Mouse (Mus musculus) lung, postnatal 36 days (tissue): ENCODE measurements around the gene Lgals9.
"Not testable (repeated sequence)": the region's sequence is repeated elsewhere in the genome, so short reads cannot be mapped to it uniquely, and the experiment has no call there.

ENCODE experiments used
- DNase-seq: peaks from one replicate; pipeline ENCODE4 v3.0.0; 2022; ENCODE audit warnings: mixed read lengths

The Lgals9 gene

GRCm38 (mm10) chr11:79006417-79006816, 21.7 kb upstream of the Lgals9 start:
- no peak for DNase-seq

GRCm38 (mm10) chr11:79005578-79006394, 21.0 kb upstream of the Lgals9 start:
- no peak for DNase-seq

DNA sequence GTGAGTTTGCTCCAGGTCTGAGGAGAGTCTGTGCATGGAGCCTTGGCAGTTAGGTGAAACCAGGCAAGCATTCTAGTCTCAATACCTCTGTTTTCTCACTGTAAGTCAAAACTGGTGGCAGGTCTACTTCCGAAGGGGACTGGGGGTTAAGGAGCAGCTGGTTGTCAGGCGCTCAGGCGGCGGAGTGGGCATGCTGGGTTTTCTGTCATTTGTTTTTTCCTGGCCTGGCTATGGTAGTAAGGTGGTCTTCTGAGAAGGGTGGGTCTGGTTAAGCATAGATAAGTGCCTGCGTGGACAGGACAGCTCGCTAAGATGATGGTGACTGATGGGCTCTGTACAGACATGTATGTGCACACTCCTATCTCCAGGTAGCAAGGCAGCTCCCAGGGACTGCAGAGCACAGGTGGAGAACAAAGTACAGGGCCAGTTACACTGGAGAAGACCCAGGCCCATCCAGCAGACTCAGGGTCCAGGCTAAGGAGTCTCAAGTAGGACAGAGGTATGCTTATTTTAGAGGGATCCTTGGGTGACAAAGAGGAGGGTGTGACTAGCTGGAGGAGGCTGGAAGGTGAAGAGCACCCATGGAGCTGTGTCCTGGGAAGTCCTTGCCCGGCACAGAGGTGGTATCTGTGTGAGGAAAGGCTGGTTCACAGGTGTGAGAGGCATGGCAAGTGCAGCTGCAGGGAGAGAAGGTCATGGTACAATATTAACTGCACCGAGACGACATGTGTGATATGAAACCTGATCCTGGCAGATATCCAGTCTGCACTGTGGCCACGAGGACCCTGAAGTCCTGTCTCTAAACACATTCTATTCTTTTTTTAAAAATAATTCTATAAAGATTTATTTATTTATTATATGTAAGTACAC, 19.3 kb upstream of the Lgals9 start:
- no peak for DNase-seq

DNA sequence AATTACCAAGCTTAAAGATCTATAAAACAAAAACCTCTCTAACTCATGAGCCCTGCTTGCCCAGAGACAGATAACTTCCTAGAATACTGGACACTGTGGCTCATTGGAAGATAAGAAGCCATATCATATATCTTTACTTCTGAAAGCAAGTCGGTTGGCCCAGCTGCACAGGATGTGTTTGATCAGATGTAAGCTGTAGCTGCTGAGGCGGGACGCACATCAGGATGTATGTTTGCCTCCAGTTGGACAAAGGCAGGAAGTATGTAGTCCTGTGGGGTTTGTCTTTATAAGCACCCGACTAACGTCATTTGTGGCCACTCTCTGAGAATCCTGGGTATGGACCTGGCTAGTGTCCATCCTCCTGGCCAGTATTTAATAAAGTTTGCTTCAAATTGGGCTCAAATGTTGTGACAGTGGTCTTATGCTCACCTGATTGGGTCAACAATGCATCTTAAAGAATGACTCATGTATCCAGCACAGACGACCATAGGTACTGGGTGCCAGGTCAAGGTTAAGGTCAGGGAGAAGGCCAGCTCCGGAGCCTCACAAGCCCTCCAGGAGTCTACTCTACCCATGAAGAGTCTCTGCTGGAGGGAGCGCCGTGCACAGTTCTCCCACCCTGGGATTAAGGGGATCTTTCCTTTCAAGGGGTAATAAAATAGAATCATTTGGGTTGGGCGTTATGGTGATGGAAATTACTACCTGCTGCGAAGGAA, 18.5 kb upstream of the Lgals9 start:
- peak; percentile 67 for DNase-seq

DNA sequence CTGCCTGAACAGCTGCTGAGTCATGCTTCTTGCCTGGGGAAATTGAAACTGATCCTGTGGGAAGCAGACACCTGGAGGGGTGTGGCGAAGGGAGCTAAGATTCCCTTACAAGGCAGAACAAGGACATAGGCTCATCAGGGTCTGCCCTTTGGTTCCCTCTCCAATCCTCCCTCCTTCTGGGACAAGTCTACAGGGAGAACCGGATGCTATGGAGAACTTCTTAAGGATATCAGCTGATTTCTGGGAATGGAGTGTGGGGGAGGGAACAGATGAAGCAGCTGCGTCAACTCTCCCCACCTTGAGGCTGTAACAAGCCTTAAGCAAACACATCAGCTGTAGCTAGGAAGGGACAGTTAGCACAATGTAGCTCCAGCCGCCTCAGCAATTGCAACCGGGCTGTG, 17.8 kb upstream of the Lgals9 start:
- peak; percentile 74 for DNase-seq

DNA sequence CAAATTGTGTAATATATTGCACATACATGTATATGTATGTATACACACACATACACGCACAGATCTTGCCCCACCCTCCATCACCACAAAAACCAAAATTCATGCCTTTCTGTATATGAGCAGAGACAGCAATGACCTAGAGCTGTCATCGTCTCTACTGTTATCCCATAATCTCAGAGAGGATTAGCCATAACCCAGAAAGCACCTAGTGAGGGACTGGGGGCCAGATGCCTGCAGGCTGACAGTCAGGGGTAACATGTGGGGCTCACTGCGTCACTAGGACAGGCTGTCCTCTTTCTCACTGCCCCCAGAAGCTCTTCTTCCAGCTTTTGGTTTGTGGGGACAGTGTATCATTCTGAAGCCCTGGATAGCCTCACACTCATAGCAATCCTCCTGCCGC, 17.1 kb upstream of the Lgals9 start:
- no peak for DNase-seq

DNA sequence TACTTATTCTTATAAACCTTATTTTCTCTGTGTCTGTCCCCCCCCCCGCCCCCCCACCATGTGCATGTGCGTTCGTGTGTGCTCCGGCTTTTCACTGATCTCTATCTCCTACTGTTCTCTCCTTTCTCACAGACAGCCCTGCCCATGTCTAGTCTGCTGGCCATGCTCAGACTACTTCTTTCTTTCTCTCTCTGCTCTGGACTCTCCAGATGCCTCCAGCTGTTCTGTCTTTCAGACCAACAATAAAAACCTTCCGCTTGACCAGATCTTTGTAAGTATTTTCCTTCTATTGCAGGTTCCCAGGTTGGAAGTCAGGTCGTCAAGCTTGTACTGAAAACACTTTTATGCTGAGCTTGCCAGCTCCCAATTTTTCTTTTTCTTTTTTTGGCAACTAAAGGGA, 14.4 kb upstream of the Lgals9 start:
- DNase-seq = no peak

DNA sequence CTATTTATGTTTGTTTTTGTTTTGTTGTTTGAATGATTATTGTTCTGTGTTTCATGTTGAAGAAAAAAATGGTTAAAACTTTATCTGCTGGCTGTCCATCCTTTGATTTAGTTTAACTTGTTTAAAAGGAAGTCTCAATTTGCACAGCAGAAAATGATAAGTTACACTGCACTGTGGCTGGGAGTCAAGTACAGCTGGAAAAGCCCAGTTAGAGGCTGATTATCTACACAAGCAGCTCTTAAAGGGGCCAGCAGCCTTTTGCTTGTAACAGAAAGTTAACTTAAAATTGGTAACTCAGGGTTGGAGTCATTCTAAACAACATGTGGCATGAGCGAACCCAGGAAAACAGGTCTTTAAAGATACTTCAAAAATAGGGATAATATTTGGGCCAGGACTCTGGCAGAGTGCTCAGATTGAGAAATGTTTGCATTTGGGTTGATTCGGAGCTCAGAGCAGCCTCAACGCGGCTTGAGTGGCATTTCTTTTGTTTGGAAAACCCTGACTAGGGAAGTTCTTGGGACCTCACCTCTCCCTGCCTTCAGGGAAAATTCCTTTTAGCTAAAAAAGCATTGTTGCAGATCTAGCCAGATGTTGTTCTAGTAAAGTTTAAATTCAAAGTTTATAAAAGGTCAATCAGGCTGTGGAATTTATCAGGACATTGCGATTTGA, 6.3 kb upstream of the Lgals9 start:
- peak; percentile 38 for DNase-seq

DNA sequence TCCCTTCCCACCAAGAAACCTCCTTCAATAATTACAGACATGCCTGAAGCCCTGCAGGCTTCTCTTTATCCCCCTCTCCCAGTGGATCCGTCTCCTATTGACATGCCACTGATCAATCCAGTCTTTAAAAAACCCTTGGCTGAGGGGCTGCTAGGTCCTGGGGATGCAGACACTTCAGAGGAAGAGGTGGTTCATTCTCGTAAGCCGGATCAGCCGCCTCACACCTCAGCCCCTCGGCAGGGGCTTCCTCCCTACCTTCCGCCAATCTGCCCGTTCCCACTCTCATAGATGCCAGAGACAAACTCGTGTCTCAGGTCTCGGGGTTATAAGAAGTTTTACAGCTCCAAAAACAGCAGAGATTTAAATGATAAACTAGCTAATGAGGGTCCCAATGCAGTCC, 5.3 kb upstream of the Lgals9 start:
- DNase-seq = no peak

DNA sequence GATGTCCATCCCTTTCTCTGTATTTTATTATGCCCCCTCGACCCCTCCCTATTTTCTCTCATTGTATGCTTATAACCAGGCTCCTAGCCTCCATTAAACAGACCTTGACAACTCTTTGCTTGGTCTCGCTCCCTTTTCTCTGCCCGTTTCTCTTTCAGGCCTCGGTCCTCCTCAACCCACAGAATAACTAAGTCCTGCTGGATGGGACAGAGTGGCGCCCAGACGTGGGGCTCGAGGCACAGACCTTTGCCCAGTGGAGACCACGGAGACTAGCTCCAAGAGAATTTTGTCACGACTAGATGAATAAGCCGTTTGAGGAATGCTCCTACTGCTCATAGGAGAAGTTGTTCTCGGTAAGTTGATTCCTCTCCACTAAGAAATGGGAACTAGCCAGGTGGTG, 4.5 kb upstream of the Lgals9 start:
- DNase-seq = not testable (repeated sequence)

DNA sequence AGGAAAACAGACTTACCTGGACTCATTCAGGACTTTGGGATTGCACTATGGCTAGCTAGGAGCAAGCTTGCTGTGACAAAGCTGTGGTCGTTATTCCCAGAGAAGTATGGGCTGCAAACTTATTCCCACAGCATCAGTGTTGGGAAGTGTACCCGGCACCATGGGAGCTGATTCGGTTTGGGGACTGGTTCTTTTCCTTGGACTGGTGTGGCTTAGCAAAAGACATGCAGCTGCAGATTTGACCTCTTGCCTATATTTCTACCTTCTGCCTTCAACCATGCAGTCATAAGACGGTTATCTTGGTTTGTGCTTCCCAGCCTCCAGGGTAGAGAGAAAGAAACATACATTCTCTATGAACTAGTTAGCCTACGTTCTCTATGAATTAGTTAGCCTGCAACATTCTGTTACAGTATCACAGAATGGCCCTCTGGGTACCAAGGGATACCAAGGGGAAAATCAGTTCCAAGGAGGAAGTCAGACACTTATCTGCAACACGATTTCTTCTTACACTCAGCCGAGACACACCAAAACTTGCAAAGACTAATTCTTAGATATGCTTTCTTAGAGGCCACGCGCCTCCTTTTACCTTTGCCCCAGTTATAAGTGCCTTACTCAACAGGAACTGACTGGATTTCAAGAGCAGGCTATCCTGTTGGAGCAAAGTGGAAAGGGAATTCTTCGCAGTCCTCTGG, 1.7 kb upstream of the Lgals9 start:
- no peak for DNase-seq

- DNase-seq = no peak
Measured at GRCm38 (mm10) chr11:78985505-78985904, 759 bp upstream of the Lgals9 start.

DNA sequence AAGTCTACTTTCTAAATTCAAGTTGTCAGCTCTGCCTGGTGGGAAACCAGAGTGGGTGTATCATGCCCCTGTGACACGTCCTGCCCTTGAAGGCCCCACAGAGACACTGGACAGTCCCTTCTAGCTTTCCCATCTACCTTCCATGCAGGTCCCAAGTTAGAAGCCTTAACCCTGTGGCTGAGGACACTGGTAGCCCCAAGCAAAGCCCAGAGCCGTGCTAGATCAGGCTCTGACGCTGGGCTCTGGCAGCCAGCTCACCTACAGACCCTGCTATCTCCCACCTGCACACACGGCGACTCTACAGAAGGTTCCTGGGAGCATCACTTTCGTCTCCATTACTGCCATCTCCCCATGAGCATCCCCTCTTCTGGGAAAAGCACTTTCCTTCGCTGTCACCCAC, 1.2 kb downstream of the Lgals9 start:
- DNase-seq = no peak

DNA sequence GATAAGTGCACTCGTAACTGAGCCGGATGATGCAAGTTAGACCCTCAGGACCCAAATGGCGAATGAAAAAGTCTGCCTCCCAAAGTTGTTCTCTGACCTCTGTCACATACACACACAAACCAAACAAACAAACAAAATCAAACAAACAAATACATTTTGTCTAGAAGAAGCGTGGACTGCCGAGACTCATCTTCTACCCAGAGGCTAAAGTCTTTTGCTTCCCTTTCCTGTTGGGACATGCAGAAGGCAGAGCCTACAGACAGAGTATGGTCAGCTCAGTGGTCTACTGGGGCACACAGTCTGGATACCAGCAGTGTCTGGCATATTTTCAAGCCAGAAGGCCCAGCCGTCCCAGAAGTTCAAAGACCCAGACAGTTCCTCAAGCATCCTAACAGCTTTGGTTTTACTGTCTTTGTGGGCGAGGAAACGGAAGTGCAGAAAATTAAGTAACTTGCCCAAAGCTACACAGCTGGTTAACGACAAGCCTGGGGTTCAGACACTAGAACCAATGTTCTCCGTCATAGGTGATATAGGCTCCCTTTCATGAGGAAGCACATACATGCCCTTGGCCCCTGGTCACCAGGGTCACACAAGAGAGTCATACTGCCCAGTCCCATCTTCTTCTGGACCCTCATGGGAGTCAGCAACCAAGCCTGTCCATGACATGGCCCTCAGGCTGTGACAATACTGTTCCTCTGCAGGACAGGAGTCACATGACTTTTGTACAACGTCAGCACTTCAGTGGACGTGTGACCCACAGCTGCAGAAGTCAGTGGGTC, 2.0 kb downstream of the Lgals9 start:
- DNase-seq = peak; percentile 39

DNA sequence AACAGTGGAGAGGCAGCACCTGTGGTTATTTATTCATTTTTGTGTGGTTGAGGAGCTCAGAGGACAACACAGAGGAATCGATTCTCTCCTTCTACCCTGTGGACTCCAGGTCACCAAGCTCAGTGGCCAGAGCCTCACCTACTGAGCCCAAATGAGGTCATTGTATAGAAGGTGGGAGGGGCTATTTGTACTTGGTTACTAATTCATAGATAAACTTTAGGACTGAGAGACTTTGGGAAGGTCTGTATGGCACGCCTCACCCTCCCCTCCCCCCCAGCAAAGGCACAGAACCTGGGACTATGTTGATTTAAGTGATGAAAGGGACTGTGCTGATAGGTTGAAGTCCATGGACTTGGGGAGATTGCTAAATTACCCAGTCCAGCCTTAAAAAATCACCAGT, 2.7 kb downstream of the Lgals9 start:
- no peak for DNase-seq

- DNase-seq = no peak
Measured at GRCm38 (mm10) chr11:78980083-78980634, 4.6 kb downstream of the Lgals9 start.

GRCm38 (mm10) chr11:78978176-78979019, 6.3 kb downstream of the Lgals9 start:
- no peak for DNase-seq

GRCm38 (mm10) chr11:78976731-78977510, 7.8 kb downstream of the Lgals9 start:
- DNase-seq = no peak
